Mouse (Mus musculus): Measurements from ENCODE around the gene Cfap299. TPM values are rescaled to one million over a fixed set of nuclear protein-coding genes. Genes with fewer than 3 reads are reported as not detected.
"Not testable (repeated sequence)": the region's sequence is repeated elsewhere in the genome, so short reads cannot be mapped to it uniquely, and the experiment has no call there.

Cfap299 gene
- total and polyA plus RNA-seq, 3 experiments = not detected

- DNase-seq (ENCODE audit: extremely low read depth) = no peak
These were observed 2.5 kb upstream of the Cfap299 start for GRCm38 (mm10) chr5:98326625-98327024.

GRCm38 (mm10) chr5:98343751-98344150 is 14.6 kb downstream of the Cfap299 start:
- H3K4me1 ChIP-seq (ENCODE audit: control insufficient read depth in 1 of 2, insufficient read depth in 2 of 2); H3K9ac ChIP-seq (ENCODE audit: insufficient read depth, low read depth); H3K36me3 ChIP-seq (replicated peaks in 1 of 2; ENCODE audit: control insufficient read depth in 1 of 2, insufficient read depth in 1 of 2, low read length in 1 of 2); H3K79me2 ChIP-seq (replicated peaks; ENCODE audit: control insufficient read depth, extremely low read depth, insufficient read depth, poor library complexity, severe bottlenecking); H3K4me3 ChIP-seq (replicated peaks in 1 of 3; ENCODE audit: low read depth in 2 of 3, low read length in 2 of 3, poor library complexity in 1 of 3); H3K27ac ChIP-seq (ENCODE audit: insufficient read depth, low read depth); H3K9me3 ChIP-seq (replicated peaks; ENCODE audit: low read length); DNase-seq (ENCODE audit: extremely low read depth); H3K27me3 ChIP-seq (replicated peaks); H3K4me2 ChIP-seq (ENCODE audit: insufficient read depth, low read depth, poor library complexity, severe bottlenecking); dilution Hi-C loops (cut with MboI; ENCODE audit: extremely low pct_ligation_motif_present, extremely low pct_unique_long_range_greater_than_20kb, low sequenced_read_pairs): not testable (repeated sequence)
- in situ Hi-C loops (cut with MboI; ENCODE audit: low pct_ligation_motif_present, low pct_unique_long_range_greater_than_20kb, low sequenced_read_pairs) = loop anchor here (10.0 to 25.0 kb wide), 2 partner anchors 521 to 819 kb away; no protein-coding TSS in a partner anchor

More at GRCm38 (mm10) chr5:98326625-98327024, 2.5 kb upstream of the Cfap299 start:
- H3K4me3 ChIP-seq (replicated peaks in 1 of 3; ENCODE audit: low read depth in 2 of 3, low read length in 2 of 3, poor library complexity in 1 of 3) = no peak overlapping the region
- no peak overlapping the region for H3K4me2 ChIP-seq (ENCODE audit: insufficient read depth, low read depth, poor library complexity, severe bottlenecking)
- H3K4me1 ChIP-seq (ENCODE audit: control insufficient read depth in 1 of 2, insufficient read depth in 2 of 2) = peaks cover 3 to 6% of the 10 kb centered on the region in 2 experiments; a peak in 2 of 4 replicates
- H3K79me2 ChIP-seq (replicated peaks; ENCODE audit: control insufficient read depth, extremely low read depth, insufficient read depth, poor library complexity, severe bottlenecking) = no peaks in the 10 kb centered on the region
- no peaks in the 10 kb centered on the region for H3K9me3 ChIP-seq (replicated peaks; ENCODE audit: low read length)
- no peak overlapping the region for H3K27ac ChIP-seq (ENCODE audit: insufficient read depth, low read depth)
- dilution Hi-C loops (cut with MboI; ENCODE audit: extremely low pct_ligation_motif_present, extremely low pct_unique_long_range_greater_than_20kb, low sequenced_read_pairs) = no loop called here
- TF ChIP-seq ZMIZ1 (IDR thresholded peaks at IDR 0.05; ENCODE audit: low read depth, low read length) (no peak), SIN3A (IDR thresholded peaks at IDR 0.05; ENCODE audit: low read length) (no peak), TBP (conservative IDR thresholded peaks at IDR 0.05; ENCODE audit: low read depth, low read length) (no peak), EP300 (IDR thresholded peaks at IDR 0.05; ENCODE audit: low read length) (no peak), SMC3 (IDR thresholded peaks at IDR 0.05; ENCODE audit: low read depth, low read length) (no peak), CHD1 (IDR thresholded peaks at IDR 0.05; ENCODE audit: low read depth, low read length) (no peak), TCF12 (IDR thresholded peaks at IDR 0.05; ENCODE audit: low read depth, low read length) (no peak), USF1 (IDR thresholded peaks at IDR 0.05; ENCODE audit: low read depth, low read length) (no peak), KAT2A (IDR thresholded peaks at IDR 0.05; ENCODE audit: insufficient replicate concordance, low read length) (no peak), MAZ (IDR thresholded peaks at IDR 0.05; ENCODE audit: low read depth, low read length) (no peak)
- no peaks in the 10 kb centered on the region for H3K27me3 ChIP-seq (replicated peaks)
- no peaks in the 10 kb centered on the region for H3K36me3 ChIP-seq (replicated peaks in 1 of 2; ENCODE audit: control insufficient read depth in 1 of 2, insufficient read depth in 1 of 2, low read length in 1 of 2)
- H3K9ac ChIP-seq (ENCODE audit: insufficient read depth, low read depth) = no peak overlapping the region
- in situ Hi-C loops (cut with MboI; ENCODE audit: low pct_ligation_motif_present, low pct_unique_long_range_greater_than_20kb, low sequenced_read_pairs) = loop anchor here (25.0 kb wide), 1 partner anchor 836 kb away; no protein-coding TSS in a partner anchor

- Histone ChIP-seq H3K4me2 (ENCODE audit: insufficient read depth, low read depth, poor library complexity, severe bottlenecking) (no peak overlapping the region), H3K4me3 (replicated peaks in 1 of 3; ENCODE audit: low read depth in 2 of 3, low read length in 2 of 3, poor library complexity in 1 of 3) (no peak overlapping the region), H3K4me1 (ENCODE audit: control insufficient read depth in 1 of 2, insufficient read depth in 2 of 2) (no peaks in the 10 kb centered on the region), H3K27me3 (replicated peaks) (no peaks in the 10 kb centered on the region), H3K9ac (ENCODE audit: insufficient read depth, low read depth) (no peak overlapping the region), H3K79me2 (replicated peaks; ENCODE audit: control insufficient read depth, extremely low read depth, insufficient read depth, poor library complexity, severe bottlenecking) (no peaks in the 10 kb centered on the region), H3K9me3 (replicated peaks; ENCODE audit: low read length) (no peaks in the 10 kb centered on the region), H3K36me3 (replicated peaks in 1 of 2; ENCODE audit: control insufficient read depth in 1 of 2, insufficient read depth in 1 of 2, low read length in 1 of 2) (no peaks in the 10 kb centered on the region), H3K27ac (ENCODE audit: insufficient read depth, low read depth) (no peak overlapping the region)
- TF ChIP-seq SMC3 (IDR thresholded peaks at IDR 0.05; ENCODE audit: low read depth, low read length) (peak; percentile 21), CTCF (conservative IDR thresholded peaks at IDR 0.05 in 1 of 2, IDR thresholded peaks at IDR 0.05 in 1 of 2; ENCODE audit: low read depth in 2 of 2, low read length in 2 of 2) (peak in 1 of 2 experiments; percentile 55; a peak in 2 of 4 replicates), NRF1 (IDR thresholded peaks at IDR 0.05; ENCODE audit: low read depth, low read length) (no peak), RAD21 (IDR thresholded peaks at IDR 0.05; ENCODE audit: low read depth, low read length) (peak; percentile 66)
- DNase-seq (ENCODE audit: extremely low read depth) = no peak
- dilution Hi-C loops (cut with MboI; ENCODE audit: extremely low pct_ligation_motif_present, extremely low pct_unique_long_range_greater_than_20kb, low sequenced_read_pairs) (no loop called here), in situ Hi-C loops (cut with MboI; ENCODE audit: low pct_ligation_motif_present, low pct_unique_long_range_greater_than_20kb, low sequenced_read_pairs) (loop anchor here (10.0 to 25.0 kb wide), 2 partner anchors 520 to 818 kb away; no protein-coding TSS in a partner anchor)
These were observed 15.5 kb downstream of the Cfap299 start for GRCm38 (mm10) chr5:98344581-98344980.
